In genomic region chr4:125835250-125835649, GRCm38 (mm10) we compare ENCODE assay signal across 9 mouse cellular contexts.
A peak's percentile ranks its signal among the peaks of the same experiment; 100 is the strongest.
DNase-seq lines count a peak whose midpoint lies in the region; ATAC-seq and TF ChIP-seq lines count a peak whose summit lies in the region.
"Had no signal": no experiment of that assay in that cellular context is flagged by ENCODE, and none has a peak within 500 bp of the region (broad histone marks: within the 10 kb centered on the region; RNA-seq: fewer than 3 reads in every experiment).

No protein-coding gene starts in this region.

- no peaks in the 10 kb centered on the region for H3K79me2 ChIP-seq in MEL (ENCODE audit: control insufficient read depth, insufficient read depth, low read length, poor library complexity)

- WGBS in kidney, embryonic 15.5 days = under 1% methylated on average over 8 of the region's 8 CpGs

- no peaks in the 10 kb centered on the region for H3K4me1 ChIP-seq in kidney, embryonic 15.5 days
- H3K4me1 ChIP-seq in MEL (ENCODE audit: control insufficient read depth in 1 of 2, insufficient read depth in 2 of 2, low read length in 2 of 2) = no peaks in the 10 kb centered on the region

- ATAC-seq in kidney, embryonic 15.5 days (replicated peaks; ENCODE audit: low FRiP score) = 0 out of 2 replicates have a peak, but pooled peaks have one; percentile 56
- ATAC-seq in inflammation-experienced regulatory T-cells, adult 6 months = no peak

- H3K4me3 ChIP-seq in kidney, embryonic 15.5 days (replicated peaks) = no peak overlapping the region
- H3K4me3 ChIP-seq in MEL (ENCODE audit: control insufficient read depth in 1 of 2, insufficient read depth in 1 of 2, low read depth in 2 of 2, low read length in 2 of 2) = no peak overlapping the region

- peaks cover 28% of the 10 kb centered on the region for H3K27me3 ChIP-seq in kidney, embryonic 15.5 days
- no peaks in the 10 kb centered on the region for H3K27me3 ChIP-seq in MEL (ENCODE audit: control insufficient read depth in 1 of 2, insufficient read depth in 2 of 2, low read length in 2 of 2)

- H3K4me2 ChIP-seq in kidney, embryonic 15.5 days = no peak overlapping the region

- no peak for TF ChIP-seq CTCF in MEL (IDR thresholded peaks at IDR 0.05 in 2 of 3, conservative IDR thresholded peaks at IDR 0.05 in 1 of 3; ENCODE audit: control insufficient read depth in 1 of 3, insufficient read depth in 1 of 3, low read depth in 2 of 3, low read length in 3 of 3, poor library complexity in 1 of 3, severe bottlenecking in 1 of 3)

- no peak overlapping the region for H3K27ac ChIP-seq in kidney, embryonic 15.5 days
- H3K27ac ChIP-seq in MEL (ENCODE audit: control insufficient read depth, low read depth, low read length) = no peak overlapping the region

- H3K9me3 ChIP-seq in kidney, embryonic 15.5 days (replicated peaks) = no peaks in the 10 kb centered on the region
- no peaks in the 10 kb centered on the region for H3K9me3 ChIP-seq in MEL (replicated peaks; ENCODE audit: insufficient read depth, low read length)

- no peak for TF ChIP-seq EP300 in MEL (IDR thresholded peaks at IDR 0.05; ENCODE audit: low read depth in 1 of 2, low read length in 2 of 2)

- TF ChIP-seq RAD21 in MEL (IDR thresholded peaks at IDR 0.05; ENCODE audit: low read depth, low read length) = no peak

- DNase-seq in kidney, adult 18-20 months = no peak
- DNase-seq in MEL (ENCODE audit: low read depth, low spot score) = peak; percentile 2
- DNase-seq in embryo, embryonic 9.5 days (ENCODE audit: extremely low spot score) = peak; percentile 79
- DNase-seq in lung, postnatal 14 days = peak; percentile 13
- no peak for DNase-seq in thymus, postnatal 0 days (ENCODE audit: low spot score)
- DNase-seq in right cerebral cortex, adult 2 months (ENCODE audit: low spot score in 2 of 2) = no peak
- DNase-seq: heart, adult 18-20 months had no signal

- no peak for TF ChIP-seq POLR2A in MEL (IDR thresholded peaks at IDR 0.05; ENCODE audit: control insufficient read depth in 1 of 2, insufficient read depth in 1 of 2, low read depth in 1 of 2, low read length in 2 of 2, poor library complexity in 1 of 2)

- no peak overlapping the region for H3K9ac ChIP-seq in kidney, embryonic 15.5 days
- no peak overlapping the region for H3K9ac ChIP-seq in MEL (ENCODE audit: control insufficient read depth, low read depth, low read length, poor library complexity, severe bottlenecking)

- H3K36me3 ChIP-seq in kidney, embryonic 15.5 days = no peaks in the 10 kb centered on the region
- no peaks in the 10 kb centered on the region for H3K36me3 ChIP-seq in MEL (ENCODE audit: control insufficient read depth in 1 of 2, insufficient read depth in 2 of 2, low read length in 2 of 2)

TF ChIP-seq in MEL, 35 proteins besides CTCF, POLR2A, EP300 and RAD21:
- TF ChIP-seq MAZ (IDR thresholded peaks at IDR 0.05; ENCODE audit: low read depth, low read length) (no peak), NELFE (IDR thresholded peaks at IDR 0.05; ENCODE audit: low read depth, low read length) (no peak), SIN3A (IDR thresholded peaks at IDR 0.05; ENCODE audit: low read length) (no peak), ZMIZ1 (IDR thresholded peaks at IDR 0.05; ENCODE audit: low read depth, low read length) (no peak), TAL1 (IDR thresholded peaks at IDR 0.05; ENCODE audit: low read length) (no peak), BHLHE40 (IDR thresholded peaks at IDR 0.05; ENCODE audit: borderline replicate concordance, low read depth, low read length) (no peak), TBP (IDR thresholded peaks at IDR 0.05; ENCODE audit: low read depth, low read length) (no peak), MAFK (IDR thresholded peaks at IDR 0.05; ENCODE audit: borderline replicate concordance, low read depth, low read length) (no peak), MXI1 (IDR thresholded peaks at IDR 0.05; ENCODE audit: low read depth, low read length) (no peak), UBTF (IDR thresholded peaks at IDR 0.05; ENCODE audit: borderline replicate concordance, insufficient read depth, low read depth, low read length) (no peak), KAT2A (conservative IDR thresholded peaks at IDR 0.05; ENCODE audit: low read depth, low read length) (no peak), MYB (IDR thresholded peaks at IDR 0.05; ENCODE audit: low read depth, low read length) (no peak), POLR2AphosphoS5 (IDR thresholded peaks at IDR 0.05; ENCODE audit: borderline replicate concordance, low read depth, low read length) (no peak), RCOR1 (IDR thresholded peaks at IDR 0.05; ENCODE audit: low read depth, low read length) (no peak), GATA1 (IDR thresholded peaks at IDR 0.05; ENCODE audit: low read depth, low read length) (no peak), TCF12 (IDR thresholded peaks at IDR 0.05; ENCODE audit: low read depth, low read length) (no peak), HCFC1 (IDR thresholded peaks at IDR 0.05; ENCODE audit: low read depth, low read length) (no peak), NRF1 (IDR thresholded peaks at IDR 0.05; ENCODE audit: insufficient read depth, low read depth, low read length, poor library complexity, severe bottlenecking) (no peak), SMC3 (IDR thresholded peaks at IDR 0.05; ENCODE audit: low read depth, low read length) (no peak), ZNF384 (IDR thresholded peaks at IDR 0.05; ENCODE audit: low read depth, low read length) (no peak)

Comparison
In these comparisons a context has a peak if more than half of its experiments do, and no peak if none do; other contexts are left out.
1. DNase-seq: peak in MEL (single experiment), embryo, embryonic 9.5 days (single experiment) and lung, postnatal 14 days (single experiment); none in kidney, adult 18-20 months (single experiment), thymus, postnatal 0 days (single experiment) and right cerebral cortex, adult 2 months (0 of 2).